Mouse (Mus musculus) embryonic facial prominence, embryonic 13.5 days (tissue): Measurements from ENCODE around the gene Cib3. TPM values are rescaled to one million over a fixed set of nuclear protein-coding genes. Genes with fewer than 3 reads are reported as not detected.

Experiments
- ATAC-seq: fragments of 200-750 bp; cut with Nextera tagmentation; 2 replicates; pipeline ENCODE4 v1.8.0; 2017; ENCODE audit warnings: low read depth; ENCODE audit not compliant: insufficient number of reproducible peaks, insufficient read depth, low FRiP score, low TSS enrichment
- H3K27ac ChIP-seq: fragments of 300-500 bp; sonication (generic); 2 replicates; pipeline ENCODE4 v1.5.1; 2015; ENCODE audit warnings: moderate library complexity, mild to moderate bottlenecking, inconsistent platforms
- H3K27me3 ChIP-seq: fragments of 300-500 bp; sonication (generic); 2 replicates; pipeline ENCODE4 v1.6.1; 2015; ENCODE audit warnings: mild to moderate bottlenecking, inconsistent platforms
- H3K36me3 ChIP-seq: fragments of 300-500 bp; sonication (generic); 2 replicates; pipeline ENCODE4 v1.6.1; 2015; ENCODE audit warnings: mild to moderate bottlenecking, inconsistent platforms
- H3K4me1 ChIP-seq: fragments of 300-500 bp; sonication (generic); 2 replicates; pipeline ENCODE4 v1.6.1; 2015; ENCODE audit warnings: inconsistent platforms
- H3K4me2 ChIP-seq: fragments of 300-500 bp; sonication (generic); 2 replicates; pipeline ENCODE4 v1.6.1; 2015; ENCODE audit warnings: moderate library complexity, mild to moderate bottlenecking, inconsistent platforms
- H3K4me3 ChIP-seq: fragments of 300-500 bp; sonication (generic); 2 replicates; pipeline ENCODE4 v1.5.1; 2015; ENCODE audit warnings: mild to moderate bottlenecking, inconsistent platforms
- H3K9ac ChIP-seq: fragments of 300-500 bp; sonication (generic); 2 replicates; pipeline ENCODE4 v1.6.1; 2015; ENCODE audit warnings: mild to moderate bottlenecking, inconsistent platforms
- H3K9me3 ChIP-seq: fragments of 300-500 bp; sonication (generic); 2 replicates; pipeline ENCODE4 v1.6.1; 2016; ENCODE audit warnings: inconsistent platforms
- WGBS: fragments of 180-500 bp; shearing (Covaris S2); methylation state at CpG from one replicate; pipeline ENCODE4 v1.1.7; 2015; ENCODE audit warnings: mixed read lengths; 5-methylcytosine and 5-hydroxymethylcytosine counted together
- polyA plus RNA-seq: library from polyadenylated mRNA; unstranded; fragments of >200 nt; fragmentation: Nextera tagmentation; extraction: Ambion mirVana; gene quantifications from 2 replicates; pipeline ENCODE4 v1.2.1, GENCODE M21; 2015

Cib3 gene
- polyA plus RNA-seq, 1 experiment from 2014 or later, result not detected

DNA sequence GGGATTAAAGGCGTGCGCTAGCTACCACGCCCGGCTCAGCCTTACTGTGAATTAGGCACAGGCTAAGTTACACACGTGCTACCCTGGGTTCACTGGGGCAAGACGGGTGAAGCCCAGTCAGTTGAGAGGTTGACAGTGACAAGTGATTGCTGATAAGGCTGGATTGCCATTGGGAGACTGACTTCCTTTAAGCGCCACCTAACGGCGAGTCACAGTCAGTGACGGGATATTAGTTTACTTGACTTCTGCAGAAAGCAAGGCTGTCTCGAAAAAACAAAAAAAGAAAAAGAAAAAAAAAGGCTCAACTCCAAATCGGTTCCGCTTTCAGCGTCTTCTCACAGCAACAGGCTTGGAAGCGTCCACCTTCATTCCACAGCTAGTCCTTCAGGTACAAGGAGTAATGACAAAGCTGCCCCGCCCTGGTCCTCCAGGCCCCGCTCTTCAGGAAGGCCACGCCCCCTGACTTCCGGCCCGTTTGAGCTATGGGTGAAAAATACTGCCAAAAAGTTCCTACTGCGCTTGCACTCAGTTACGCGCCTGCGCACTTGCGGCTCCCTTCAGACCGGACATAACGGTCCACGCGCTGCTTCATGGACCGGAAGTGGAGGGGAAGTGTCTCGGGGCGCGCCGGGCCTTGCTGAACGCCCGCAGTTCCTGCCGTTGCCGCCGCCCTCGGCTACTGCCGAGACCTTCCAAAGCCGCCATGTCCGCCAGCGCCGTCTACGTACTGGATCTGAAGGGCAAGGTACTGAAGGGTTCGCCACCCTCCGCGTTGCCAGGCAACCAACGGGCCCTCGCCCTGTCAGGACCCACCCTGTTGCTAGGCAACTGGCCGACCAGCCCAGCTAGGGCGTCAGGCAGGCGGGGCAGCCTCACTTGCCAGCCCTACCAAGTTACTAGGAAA is 27.1 kb upstream of the Cib3 start, which contains the start of gene Ap1m1:
Gene Ap1m1, plus strand, starts transcription at position 520 of the 904 bp plus-strand sequence.
- ATAC-seq, result peak; percentile 96
- H3K36me3 ChIP-seq, result peaks cover 10% of the 10 kb centered on the region; the same call in 1 of the 2 replicates
- no peaks in the 10 kb centered on the region for H3K27me3 ChIP-seq
- no peaks in the 10 kb centered on the region for H3K9me3 ChIP-seq
- peaks cover 10% of the 10 kb centered on the region for H3K4me1 ChIP-seq
- peak within 1 kb of the TSS; percentile 73 for H3K4me3 ChIP-seq
- peak within 1 kb of the TSS; percentile 74 for H3K9ac ChIP-seq
- peak within 1 kb of the TSS; percentile 70 for H3K4me2 ChIP-seq
- peak within 1 kb of the TSS; percentile 95 for H3K27ac ChIP-seq
- 1% methylated on average over 54 of the region's 54 CpGs for WGBS

DNA sequence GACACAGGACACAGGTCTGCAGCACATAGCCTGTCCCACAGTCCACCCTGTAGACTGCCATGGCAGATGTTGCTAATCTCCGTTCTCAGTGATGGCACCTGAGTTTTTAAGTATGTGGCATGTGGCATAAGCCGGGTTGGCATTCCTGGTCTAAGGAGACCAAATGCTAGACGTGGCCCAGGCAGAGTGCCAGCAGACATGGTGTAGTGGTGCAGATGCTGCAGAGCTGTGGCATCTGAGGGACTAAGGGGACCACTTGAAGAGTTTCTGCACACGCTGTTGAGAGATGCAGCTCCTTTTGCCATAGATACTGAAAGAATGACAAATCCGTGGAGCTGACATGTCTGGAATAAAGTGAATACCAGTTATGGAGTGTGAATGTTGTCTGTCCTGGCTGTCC is 10.0 kb upstream of the Cib3 start:
- Histone ChIP-seq H3K4me1 (peaks cover 13% of the 10 kb centered on the region), H3K27me3 (no peaks in the 10 kb centered on the region), H3K4me2 (no peak overlapping the region), H3K4me3 (no peak overlapping the region), H3K36me3 (peaks cover 34% of the 10 kb centered on the region), H3K9ac (no peak overlapping the region), H3K27ac (no peak overlapping the region), H3K9me3 (no peaks in the 10 kb centered on the region)
- no peak for ATAC-seq
- WGBS, result 91% methylated on average over 5 of the region's 5 CpGs

DNA sequence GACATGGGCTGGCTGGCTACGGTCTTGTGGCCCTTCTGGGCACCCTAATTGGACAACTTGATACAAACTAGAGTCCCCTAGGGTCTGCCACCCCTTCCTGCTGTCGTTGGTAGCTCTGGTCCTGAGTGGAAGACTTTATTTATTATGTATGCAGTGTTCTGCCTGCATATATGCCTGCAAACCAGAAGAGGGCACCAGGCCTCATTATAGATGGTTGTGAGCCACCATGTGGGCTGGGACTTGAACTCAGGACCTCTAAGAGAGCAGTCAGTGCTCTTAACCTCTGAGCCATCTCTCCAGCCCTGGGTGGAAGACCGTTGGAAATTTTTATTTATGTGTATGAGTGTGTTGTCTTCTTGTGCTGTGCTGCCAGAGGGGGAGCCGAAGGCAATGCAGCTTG is 8.1 kb upstream of the Cib3 start:
- no peak overlapping the region for H3K27ac ChIP-seq
- H3K9me3 ChIP-seq, result no peaks in the 10 kb centered on the region
- H3K4me2 ChIP-seq, result peak overlapping the region; percentile 77
- H3K4me3 ChIP-seq, result peak overlapping the region; percentile 86
- no peak overlapping the region for H3K9ac ChIP-seq
- WGBS, result 87% methylated on average over 4 of the region's 4 CpGs
- H3K36me3 ChIP-seq, result peaks cover 34% of the 10 kb centered on the region
- ATAC-seq, result 0 out of 2 replicates have a peak, but pooled peaks have one; percentile 4
- peaks cover 13% of the 10 kb centered on the region for H3K4me1 ChIP-seq
- no peaks in the 10 kb centered on the region for H3K27me3 ChIP-seq

DNA sequence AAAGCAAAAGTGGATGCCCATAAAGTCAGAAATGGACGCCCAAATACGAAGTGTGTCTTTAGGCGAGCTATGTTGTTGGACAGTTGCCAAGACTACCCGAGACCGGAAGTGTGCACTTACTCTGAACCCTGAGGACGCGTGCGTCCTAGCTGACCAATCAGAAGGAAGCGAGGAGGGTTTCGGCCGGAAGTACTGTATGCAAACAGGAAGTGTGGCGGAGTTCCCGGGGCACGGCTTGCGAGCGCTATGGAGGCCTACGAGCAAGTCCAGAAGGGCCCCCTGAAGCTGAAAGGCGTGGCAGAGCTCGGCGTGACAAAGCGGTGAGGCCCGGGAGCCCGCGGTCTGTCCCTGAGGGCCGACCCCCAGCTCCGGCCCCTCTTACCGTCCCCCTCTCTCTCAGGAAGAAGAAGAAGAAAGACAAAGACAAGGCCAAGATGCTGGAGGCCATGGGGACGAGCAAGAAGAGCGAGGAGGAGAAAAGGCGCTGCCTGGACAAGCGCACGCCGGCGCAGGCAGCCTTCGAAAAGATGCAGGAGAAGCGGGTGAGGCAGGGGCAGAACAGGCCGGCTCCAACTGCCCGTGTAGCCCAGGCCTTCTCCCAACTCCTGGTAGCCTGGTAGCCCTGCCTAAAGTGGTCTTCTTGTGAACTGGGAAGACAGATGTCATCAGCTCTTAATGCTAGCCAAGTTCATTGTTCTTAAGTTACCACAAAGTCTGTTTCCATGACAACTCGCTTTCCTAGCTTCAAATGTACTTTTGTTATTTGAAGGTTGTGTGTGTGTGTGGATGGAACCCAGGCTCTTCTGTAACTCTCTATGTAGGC is 7.1 kb upstream of the Cib3 start, which contains the start of gene Fam32a:
Gene Fam32a, plus strand, starts transcription at position 190 of the 823 bp plus-strand sequence.
- peaks cover 5% of the 10 kb centered on the region; the same call in 1 of the 2 replicates for H3K27me3 ChIP-seq
- H3K4me1 ChIP-seq, result peaks cover 13% of the 10 kb centered on the region
- peak within 1 kb of the TSS; percentile 77 for H3K4me2 ChIP-seq
- peaks cover 34% of the 10 kb centered on the region for H3K36me3 ChIP-seq
- peak; percentile 93 for ATAC-seq
- peak within 1 kb of the TSS; percentile 86 for H3K9ac ChIP-seq
- peak within 1 kb of the TSS; percentile 74 for H3K27ac ChIP-seq
- 19% methylated on average over 39 of the region's 39 CpGs for WGBS
- peak within 1 kb of the TSS; percentile 86 for H3K4me3 ChIP-seq
- no peaks in the 10 kb centered on the region for H3K9me3 ChIP-seq

DNA sequence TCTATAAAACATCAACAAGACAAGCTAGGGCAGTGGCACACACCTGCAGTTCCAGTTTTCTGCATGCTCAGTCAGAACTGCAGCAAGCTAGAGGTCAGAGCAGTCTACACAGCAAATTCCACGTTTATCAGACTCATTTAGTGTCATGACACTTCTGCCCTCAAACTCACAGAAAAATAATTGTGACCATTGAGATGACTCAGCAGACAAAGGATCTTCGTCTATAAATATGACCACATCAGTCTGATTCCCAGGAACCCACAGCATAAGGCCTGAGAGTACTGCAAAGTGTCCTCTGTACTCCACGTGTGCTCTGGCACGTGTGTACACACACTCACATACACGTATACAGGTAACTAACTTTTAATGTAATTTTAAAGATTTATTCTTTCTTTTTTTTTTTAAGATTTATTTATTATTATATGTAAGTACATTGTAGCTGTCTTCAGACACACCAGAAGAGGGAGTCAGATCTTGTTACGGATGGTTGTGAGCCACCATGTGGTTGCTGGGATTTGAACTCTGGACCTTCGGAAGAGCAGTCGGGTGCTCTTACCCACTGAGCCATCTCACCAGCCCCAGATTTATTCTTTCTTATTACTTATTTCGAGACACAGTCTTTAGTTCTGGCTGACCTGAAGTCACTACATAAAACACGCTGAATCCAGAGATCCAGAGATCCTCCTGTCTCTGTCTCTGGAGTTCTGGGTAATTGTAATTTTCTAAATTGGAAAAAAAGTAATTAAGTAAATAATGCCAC is 6.3 kb upstream of the Cib3 start:
- Histone ChIP-seq H3K27me3 (peaks cover 5% of the 10 kb centered on the region; the same call in 1 of the 2 replicates), H3K9ac (no peak overlapping the region), H3K27ac (no peak overlapping the region), H3K9me3 (no peaks in the 10 kb centered on the region), H3K4me1 (peaks cover 13% of the 10 kb centered on the region), H3K36me3 (peaks cover 32% of the 10 kb centered on the region), H3K4me2 (peak overlapping the region; percentile 77), H3K4me3 (peak overlapping the region; percentile 86)
- 81% methylated on average over 10 of the region's 10 CpGs for WGBS
- ATAC-seq, result no peak

DNA sequence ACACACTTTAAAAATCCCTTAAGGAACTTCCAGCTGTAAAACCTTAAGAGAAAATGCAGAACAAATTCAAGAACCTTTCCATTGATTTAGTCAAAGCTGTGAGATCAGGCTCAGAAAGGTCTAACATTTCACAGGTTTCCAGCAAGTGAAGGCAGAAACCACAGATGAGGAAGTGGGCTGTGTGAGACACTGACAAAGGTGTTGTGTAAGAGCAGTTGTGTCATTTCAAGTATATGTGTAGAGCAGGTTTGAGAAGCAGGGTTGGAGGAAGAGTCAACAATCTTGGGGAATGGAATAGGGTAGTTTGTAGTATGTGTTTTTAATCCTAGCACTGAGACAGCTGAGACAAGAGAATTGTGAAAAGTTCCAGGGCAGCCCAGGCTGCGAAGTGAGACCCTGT is 3.2 kb upstream of the Cib3 start:
- peaks cover 8% of the 10 kb centered on the region for H3K4me1 ChIP-seq
- 48% methylated on average over 1 of the region's 1 CpGs for WGBS
- no peak overlapping the region for H3K4me2 ChIP-seq
- no peak overlapping the region for H3K4me3 ChIP-seq
- H3K9ac ChIP-seq, result no peak overlapping the region
- no peak for ATAC-seq
- H3K27ac ChIP-seq, result no peak overlapping the region
- 0 out of 2 replicates have a peak, but pooled peaks cover under 1% of the 10 kb centered on the region for H3K36me3 ChIP-seq
- H3K27me3 ChIP-seq, result peaks cover 5% of the 10 kb centered on the region; the same call in 1 of the 2 replicates
- no peaks in the 10 kb centered on the region for H3K9me3 ChIP-seq

DNA sequence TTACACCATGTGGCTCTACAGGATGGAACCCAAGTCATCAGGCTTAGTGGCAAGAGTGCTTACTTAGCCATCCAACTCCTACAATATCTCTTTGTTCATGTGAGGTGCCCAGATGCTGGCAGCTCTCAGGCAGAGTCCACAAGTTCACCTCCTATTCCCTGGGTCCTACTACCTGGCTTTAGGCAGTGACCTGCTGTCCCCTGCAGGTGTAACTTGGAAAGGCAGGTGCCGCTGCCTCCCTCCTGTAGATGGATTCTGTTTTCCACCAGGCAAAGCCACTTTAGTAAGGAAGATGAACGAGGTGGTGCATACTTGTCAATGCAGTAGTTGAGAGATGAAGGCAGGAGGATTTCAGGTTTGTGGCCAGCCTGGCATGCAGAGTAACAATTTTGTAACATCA is 2.4 kb upstream of the Cib3 start:
- Histone ChIP-seq H3K9me3 (no peaks in the 10 kb centered on the region), H3K27ac (no peak overlapping the region), H3K9ac (no peak overlapping the region), H3K4me3 (no peak overlapping the region), H3K27me3 (peaks cover 5% of the 10 kb centered on the region; the same call in 1 of the 2 replicates), H3K36me3 (no peaks in the 10 kb centered on the region), H3K4me1 (no peaks in the 10 kb centered on the region), H3K4me2 (no peak overlapping the region)
- WGBS, result 41% methylated on average over 2 of the region's 2 CpGs
- ATAC-seq, result no peak

DNA sequence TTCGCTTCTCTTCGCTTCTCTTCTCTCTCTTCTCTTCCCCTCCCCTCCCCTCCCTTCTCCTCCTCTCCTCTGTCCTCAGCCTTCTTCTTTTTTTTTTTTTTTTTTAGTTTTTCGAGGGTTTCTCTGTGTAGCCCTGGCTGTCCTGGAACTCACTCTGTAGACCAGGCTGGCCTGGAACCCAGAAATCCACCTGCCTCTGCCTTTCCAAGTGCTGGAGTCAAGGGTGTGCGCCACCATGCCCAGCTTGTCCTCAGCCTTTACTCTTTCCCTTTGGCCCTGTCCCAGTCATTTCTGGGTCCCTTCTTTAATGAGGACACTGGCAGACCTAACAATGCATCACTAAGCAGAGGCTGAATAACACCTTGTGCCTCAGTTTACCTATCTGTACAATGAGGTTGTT is 899 bp upstream of the Cib3 start, which contains the start of gene Gm11034:
Gene Gm11034, minus strand, starts transcription at position 101 of the 400 bp plus-strand sequence.
- Histone ChIP-seq H3K27me3 (peaks cover 5% of the 10 kb centered on the region; the same call in 1 of the 2 replicates), H3K27ac (no peak within 1 kb of the TSS), H3K36me3 (no peaks in the 10 kb centered on the region), H3K4me1 (no peaks in the 10 kb centered on the region), H3K9ac (no peak within 1 kb of the TSS), H3K4me2 (no peak within 1 kb of the TSS), H3K9me3 (no peaks in the 10 kb centered on the region), H3K4me3 (no peak within 1 kb of the TSS)
- WGBS, result 75% methylated on average over 4 of the region's 4 CpGs
- no peak for ATAC-seq

DNA sequence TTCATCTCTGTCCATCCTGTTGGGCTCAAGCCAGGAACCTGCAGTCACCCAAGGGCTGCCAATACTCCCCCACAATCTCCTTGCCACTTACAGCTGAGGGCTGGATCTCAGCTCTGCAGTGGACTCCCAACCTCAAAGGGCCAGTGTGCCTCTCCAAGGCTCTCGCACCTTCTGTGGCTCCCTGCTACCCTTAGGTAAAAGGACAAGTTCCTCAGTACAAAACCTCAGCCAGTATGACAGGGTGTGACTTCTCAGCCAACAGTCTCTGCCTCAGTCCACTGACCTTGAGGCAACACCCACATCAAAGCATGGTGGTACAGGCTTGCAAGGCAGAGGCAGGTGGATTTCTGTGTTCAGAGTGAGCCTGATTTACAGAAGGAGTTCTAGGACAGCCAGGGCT is 791 bp downstream of the Cib3 start:
- WGBS, result 77% methylated on average over 1 of the region's 1 CpGs
- Histone ChIP-seq H3K36me3 (no peaks in the 10 kb centered on the region), H3K9me3 (no peaks in the 10 kb centered on the region), H3K4me3 (no peak overlapping the region), H3K27me3 (peaks cover 5% of the 10 kb centered on the region; the same call in 1 of the 2 replicates), H3K9ac (no peak overlapping the region), H3K4me2 (no peak overlapping the region), H3K27ac (no peak overlapping the region), H3K4me1 (no peaks in the 10 kb centered on the region)
- ATAC-seq, result no peak

DNA sequence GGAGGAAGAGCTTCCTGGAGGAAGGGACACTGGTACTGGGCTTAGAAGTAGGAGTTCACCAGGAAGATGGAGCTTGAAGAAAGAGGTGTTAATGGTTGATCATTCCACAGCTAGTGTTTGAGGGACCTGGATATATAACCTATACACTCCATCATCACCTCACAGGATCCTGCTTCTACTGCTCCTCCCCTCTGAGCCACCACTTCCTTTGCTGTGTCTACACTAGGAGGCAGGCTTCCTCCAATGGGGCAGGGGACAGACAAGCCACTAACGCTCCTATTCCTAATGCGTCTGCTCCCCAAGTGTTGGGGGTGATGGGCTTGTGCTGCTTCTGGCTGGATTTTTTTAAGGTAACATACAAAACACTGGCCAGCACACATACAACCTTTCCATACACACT is 1.9 kb downstream of the Cib3 start:
- no peak for ATAC-seq
- Histone ChIP-seq H3K36me3 (no peaks in the 10 kb centered on the region), H3K4me2 (no peak overlapping the region), H3K9me3 (no peaks in the 10 kb centered on the region), H3K9ac (no peak overlapping the region), H3K4me3 (no peak overlapping the region), H3K27me3 (peaks cover 5% of the 10 kb centered on the region; the same call in 1 of the 2 replicates), H3K4me1 (no peaks in the 10 kb centered on the region), H3K27ac (no peak overlapping the region)
- WGBS, result 55% methylated on average over 2 of the region's 2 CpGs

DNA sequence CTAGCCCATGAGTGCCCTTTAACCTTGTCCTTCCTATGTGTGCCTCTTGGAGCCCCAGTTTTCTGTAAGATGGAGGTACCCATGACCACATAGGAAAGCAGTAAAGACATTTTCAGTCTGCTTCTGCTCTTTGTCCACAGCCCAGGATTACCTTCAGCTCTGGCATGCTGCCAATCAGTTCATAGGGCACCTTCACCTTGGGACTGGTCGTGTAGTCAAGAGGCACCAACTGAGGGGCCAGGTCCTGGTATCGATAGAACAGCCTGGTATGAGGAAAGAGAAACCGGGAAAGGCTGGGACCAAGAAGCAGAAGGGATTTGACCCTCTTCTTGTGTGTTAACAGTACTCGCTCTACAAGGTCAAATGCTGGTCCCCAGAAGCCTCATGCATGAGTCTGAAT is 2.4 kb downstream of the Cib3 start:
- Histone ChIP-seq H3K27me3 (peaks cover 5% of the 10 kb centered on the region; the same call in 1 of the 2 replicates), H3K9me3 (no peaks in the 10 kb centered on the region), H3K27ac (no peak overlapping the region), H3K4me1 (no peaks in the 10 kb centered on the region), H3K4me3 (no peak overlapping the region), H3K4me2 (no peak overlapping the region), H3K9ac (no peak overlapping the region), H3K36me3 (no peaks in the 10 kb centered on the region)
- 76% methylated on average over 4 of the region's 4 CpGs for WGBS
- no peak for ATAC-seq
